Mouse (Mus musculus) heart, embryonic 10.5 days (tissue): ENCODE data around the gene Grb2. TPM values are rescaled to one million over a fixed set of nuclear protein-coding genes. Genes with fewer than 3 reads are reported as not detected.

Source experiments
- DNase-seq: peaks from one replicate; pipeline ENCODE4 v3.0.0-alpha.2; 2017; ENCODE audit warnings: low spot score
- H3K27ac ChIP-seq: fragments of 300-500 bp; sonication (generic); 2 replicates; pipeline ENCODE4 v1.5.1; 2016; ENCODE audit warnings: mild to moderate bottlenecking
- H3K27me3 ChIP-seq: fragments of 300-500 bp; sonication (generic); 2 replicates; pipeline ENCODE4 v1.6.1; 2016; ENCODE audit warnings: mild to moderate bottlenecking; ENCODE audit not compliant: poor library complexity, insufficient read depth, severe bottlenecking
- H3K36me3 ChIP-seq: fragments of 300-500 bp; sonication (generic); 2 replicates; pipeline ENCODE4 v1.6.1; 2016; ENCODE audit warnings: mild to moderate bottlenecking, moderate library complexity
- H3K4me1 ChIP-seq: fragments of 300-500 bp; sonication (generic); 2 replicates; pipeline ENCODE4 v1.6.1; 2016; ENCODE audit warnings: mild to moderate bottlenecking
- H3K4me3 ChIP-seq: fragments of 300-500 bp; sonication (generic); 2 replicates; pipeline ENCODE4 v1.5.1; 2016; ENCODE audit warnings: mild to moderate bottlenecking, moderate library complexity
- H3K9me3 ChIP-seq: fragments of 300-500 bp; sonication (generic); 2 replicates; pipeline ENCODE4 v1.6.1; 2016; ENCODE audit warnings: mild to moderate bottlenecking, moderate library complexity
- WGBS: fragments of 180-500 bp; shearing (Covaris S2); methylation state at CpG from one replicate; pipeline ENCODE4 v1.1.7; 2016; 5-methylcytosine and 5-hydroxymethylcytosine counted together
- polyA plus RNA-seq: library from polyadenylated mRNA; unstranded; fragments of >200 nt; fragmentation: Nextera tagmentation; extraction: Ambion mirVana; gene quantifications from 2 replicates; pipeline ENCODE4 v1.2.1, GENCODE M21; 2016

Gene Grb2
- polyA plus RNA-seq, 1 experiment from 2014 or later, result 107 TPM

DNA sequence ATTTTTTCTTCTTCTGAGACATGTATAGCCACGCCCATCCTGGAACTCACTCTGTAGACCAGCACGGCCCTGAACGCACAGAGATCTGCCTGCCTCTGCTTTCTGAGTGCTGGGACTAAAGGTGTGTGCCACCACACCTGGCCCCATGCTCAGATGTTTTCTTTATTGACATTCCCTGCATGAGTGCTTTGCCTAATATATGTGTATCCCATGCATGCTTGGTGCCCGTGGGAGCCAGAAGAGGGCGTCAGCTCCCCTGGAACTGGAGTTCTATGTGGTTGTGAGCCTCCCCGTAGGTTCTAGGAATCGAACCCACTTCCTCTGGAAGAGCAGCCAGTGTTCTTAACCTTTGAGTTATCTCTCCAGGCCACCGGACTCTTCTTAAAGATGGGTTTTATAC lies 73.4 kb downstream of the Grb2 start:
- 78% methylated on average over 8 of the region's 8 CpGs for WGBS
- Histone ChIP-seq H3K36me3 (no peaks in the 10 kb centered on the region), H3K27me3 (no peaks in the 10 kb centered on the region), H3K9me3 (no peaks in the 10 kb centered on the region), H3K27ac (no peak overlapping the region), H3K4me3 (no peak overlapping the region), H3K4me1 (0 out of 2 replicates have a peak, but pooled peaks cover 6% of the 10 kb centered on the region)
- DNase-seq, result no peak

DNA sequence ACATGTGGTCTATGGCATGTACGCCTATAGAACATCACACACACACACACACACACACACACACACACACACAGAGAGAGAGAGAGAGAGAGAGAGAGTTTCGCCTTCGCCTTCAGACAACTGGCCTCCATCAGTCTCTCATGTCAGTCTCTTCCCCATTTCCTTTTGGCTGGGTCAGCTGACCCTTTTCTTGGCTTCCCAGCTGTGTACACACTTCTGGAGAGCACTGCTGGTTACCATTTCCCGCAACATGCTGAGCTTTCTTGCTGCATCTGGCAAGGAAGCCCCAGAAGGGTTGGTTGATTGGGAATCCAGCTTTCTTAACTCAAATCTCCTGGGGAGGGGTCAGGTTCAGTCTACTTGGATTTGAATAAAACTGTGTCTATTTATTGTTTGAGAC lies 74.3 kb downstream of the Grb2 start:
- 74% methylated on average over 4 of the region's 4 CpGs for WGBS
- 0 out of 2 replicates have a peak, but pooled peaks cover 2% of the 10 kb centered on the region for H3K4me1 ChIP-seq
- no peaks in the 10 kb centered on the region for H3K9me3 ChIP-seq
- no peak overlapping the region; the same call in 1 of the 2 replicates for H3K27ac ChIP-seq
- H3K4me3 ChIP-seq, result no peak overlapping the region
- no peaks in the 10 kb centered on the region for H3K36me3 ChIP-seq
- no peak for DNase-seq
- H3K27me3 ChIP-seq, result no peaks in the 10 kb centered on the region

- Histone ChIP-seq H3K4me3 (no peak overlapping the region), H3K4me1 (no peaks in the 10 kb centered on the region), H3K27me3 (no peaks in the 10 kb centered on the region), H3K9me3 (no peaks in the 10 kb centered on the region), H3K27ac (no peak overlapping the region), H3K36me3 (no peaks in the 10 kb centered on the region)
- 82% methylated on average over 10 of the region's 10 CpGs for WGBS
- no peak for DNase-seq
Observed at GRCm38 (mm10) chr11:115632862-115633261, 75.5 kb downstream of the Grb2 start.

DNA sequence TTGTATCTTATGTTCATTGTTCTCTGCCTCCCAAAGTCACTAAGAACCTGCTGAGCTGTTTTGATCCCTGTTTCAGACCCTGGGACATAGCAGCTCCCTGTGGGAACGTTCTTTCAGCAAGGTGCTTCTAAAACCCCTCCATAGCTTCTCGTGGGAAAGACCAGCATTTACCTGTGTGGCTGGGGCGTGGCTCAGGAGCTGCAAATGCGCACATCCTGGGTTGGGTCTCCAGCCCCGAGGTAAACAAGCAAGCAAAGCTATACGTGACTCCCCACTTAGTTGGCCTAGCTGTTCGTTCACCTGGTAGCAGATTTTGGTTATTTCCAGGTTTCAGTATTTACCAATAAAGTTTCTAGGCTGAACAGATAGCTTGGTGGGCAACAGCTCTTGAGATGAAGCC lies 76.2 kb downstream of the Grb2 start:
- H3K27me3 ChIP-seq, result no peaks in the 10 kb centered on the region
- H3K9me3 ChIP-seq, result no peaks in the 10 kb centered on the region
- H3K36me3 ChIP-seq, result no peaks in the 10 kb centered on the region
- no peak overlapping the region for H3K4me3 ChIP-seq
- no peak for DNase-seq
- 75% methylated on average over 7 of the region's 7 CpGs for WGBS
- H3K4me1 ChIP-seq, result no peaks in the 10 kb centered on the region
- no peak overlapping the region for H3K27ac ChIP-seq

DNA sequence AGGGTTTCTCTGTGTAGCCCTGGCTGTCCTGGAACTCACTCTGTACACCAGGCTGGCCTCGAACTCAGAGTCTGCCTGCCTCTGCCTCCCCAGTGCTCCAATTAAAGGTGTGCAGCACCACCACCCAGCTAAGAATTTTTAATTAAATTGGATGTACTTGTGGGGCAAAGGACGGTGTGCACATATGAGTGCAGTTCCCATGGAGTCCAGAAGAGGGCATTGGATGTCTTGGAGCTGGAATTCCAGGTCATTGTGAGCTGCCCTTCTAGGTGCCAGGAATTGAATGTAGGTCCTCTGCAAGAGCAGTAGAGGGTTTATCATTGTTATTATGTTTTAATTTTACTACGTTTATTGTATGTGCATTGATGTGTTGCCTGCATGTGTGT lies 76.9 kb downstream of the Grb2 start:
- Histone ChIP-seq H3K36me3 (no peaks in the 10 kb centered on the region), H3K27me3 (no peaks in the 10 kb centered on the region), H3K9me3 (no peaks in the 10 kb centered on the region), H3K4me1 (no peaks in the 10 kb centered on the region; the same call in 1 of the 2 replicates), H3K4me3 (no peak overlapping the region), H3K27ac (0 out of 2 replicates have a peak overlapping the region, but pooled peaks have one; percentile 47)
- DNase-seq, result no peak
- WGBS, result 17% methylated on average over 3 of the region's 3 CpGs

- H3K27me3 ChIP-seq, result no peaks in the 10 kb centered on the region
- WGBS, result 51% methylated on average over 16 of the region's 16 CpGs
- no peak for DNase-seq
- 0 out of 2 replicates have a peak overlapping the region, but pooled peaks have one; percentile 8 for H3K4me3 ChIP-seq
- peak overlapping the region; percentile 47; the same call in 1 of the 2 replicates for H3K27ac ChIP-seq
- no peaks in the 10 kb centered on the region; the same call in 1 of the 2 replicates for H3K4me1 ChIP-seq
- H3K9me3 ChIP-seq, result no peaks in the 10 kb centered on the region
- H3K36me3 ChIP-seq, result no peaks in the 10 kb centered on the region
Observed at GRCm38 (mm10) chr11:115630532-115631504, 77.6 kb downstream of the Grb2 start.

DNA sequence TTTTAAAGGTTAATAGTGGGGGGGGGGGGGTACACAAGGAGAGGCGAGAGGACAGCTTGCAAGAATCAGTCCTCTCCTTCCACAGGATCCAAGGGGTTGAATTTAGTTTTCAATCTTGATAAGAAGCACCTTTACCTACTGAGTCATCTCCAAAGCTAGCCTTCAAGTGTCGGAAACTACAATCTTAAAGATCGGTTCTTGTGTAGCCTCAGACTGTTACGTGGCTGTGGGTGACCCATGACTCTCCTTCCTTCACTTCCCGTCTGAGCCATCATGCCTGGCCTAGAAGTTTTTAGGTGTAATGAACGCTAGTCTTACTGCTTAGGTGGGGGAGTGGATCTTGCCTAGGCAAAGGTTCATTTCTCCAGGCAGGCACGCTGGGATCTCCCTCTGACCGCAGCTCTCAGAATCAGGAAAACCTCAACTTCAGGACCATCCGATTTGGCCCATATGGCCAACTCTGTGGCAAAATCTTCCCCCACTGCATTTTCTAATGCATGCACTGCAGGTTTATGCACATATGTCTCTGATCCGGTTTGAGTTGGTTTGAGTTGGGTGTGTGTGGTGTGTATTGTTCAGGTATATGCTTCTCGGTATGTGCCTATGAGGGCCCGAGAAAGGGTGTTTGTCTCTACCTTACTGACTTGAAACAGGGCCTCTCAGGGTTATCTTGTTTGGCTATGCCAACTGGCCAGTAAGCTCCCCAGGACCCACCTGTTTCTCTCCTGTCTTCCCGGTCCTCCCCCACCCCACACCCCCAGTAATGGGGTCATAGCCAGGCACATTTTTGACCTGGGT lies 78.5 kb downstream of the Grb2 start:
- Histone ChIP-seq H3K27ac (no peak overlapping the region), H3K4me1 (no peaks in the 10 kb centered on the region; the same call in 1 of the 2 replicates), H3K27me3 (no peaks in the 10 kb centered on the region), H3K4me3 (no peak overlapping the region), H3K9me3 (no peaks in the 10 kb centered on the region), H3K36me3 (peaks cover 2% of the 10 kb centered on the region; the same call in 1 of the 2 replicates)
- no peak for DNase-seq
- 85% methylated on average over 13 of the region's 13 CpGs for WGBS

DNA sequence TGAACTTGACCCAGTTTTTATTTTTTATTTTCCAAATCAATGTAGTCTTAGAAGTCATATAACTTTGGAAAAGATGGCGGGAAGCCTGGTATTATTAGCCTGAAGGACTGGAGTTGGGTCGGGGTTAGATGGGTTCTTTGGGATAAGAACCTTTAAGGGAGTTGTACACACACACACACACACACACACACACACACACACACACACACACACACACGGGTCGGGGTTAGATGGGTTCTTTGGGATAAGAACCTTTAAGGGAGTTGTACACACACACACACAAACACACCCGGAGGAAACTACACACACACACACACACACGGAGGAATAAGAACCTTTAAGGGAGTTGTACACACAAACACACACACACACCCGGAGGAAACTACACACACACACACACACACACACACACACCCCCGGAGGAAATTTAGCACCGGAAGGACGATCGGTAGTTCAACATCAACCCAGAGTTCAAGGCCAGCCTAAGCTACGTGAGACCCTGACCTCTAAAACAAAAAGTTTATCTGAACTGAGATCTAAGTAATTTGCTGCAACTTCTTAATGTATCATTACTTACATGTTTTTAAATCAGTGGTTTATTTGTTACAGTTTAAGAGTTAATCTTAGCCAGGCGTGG lies 79.8 kb downstream of the Grb2 start:
- 54% methylated on average over 13 of the region's 13 CpGs for WGBS
- Histone ChIP-seq H3K4me3 (peak overlapping the region; percentile 75), H3K4me1 (no peaks in the 10 kb centered on the region; the same call in 1 of the 2 replicates), H3K36me3 (peaks cover 7% of the 10 kb centered on the region), H3K27ac (peak overlapping the region; percentile 81), H3K27me3 (no peaks in the 10 kb centered on the region), H3K9me3 (no peaks in the 10 kb centered on the region)
- no peak for DNase-seq

DNA sequence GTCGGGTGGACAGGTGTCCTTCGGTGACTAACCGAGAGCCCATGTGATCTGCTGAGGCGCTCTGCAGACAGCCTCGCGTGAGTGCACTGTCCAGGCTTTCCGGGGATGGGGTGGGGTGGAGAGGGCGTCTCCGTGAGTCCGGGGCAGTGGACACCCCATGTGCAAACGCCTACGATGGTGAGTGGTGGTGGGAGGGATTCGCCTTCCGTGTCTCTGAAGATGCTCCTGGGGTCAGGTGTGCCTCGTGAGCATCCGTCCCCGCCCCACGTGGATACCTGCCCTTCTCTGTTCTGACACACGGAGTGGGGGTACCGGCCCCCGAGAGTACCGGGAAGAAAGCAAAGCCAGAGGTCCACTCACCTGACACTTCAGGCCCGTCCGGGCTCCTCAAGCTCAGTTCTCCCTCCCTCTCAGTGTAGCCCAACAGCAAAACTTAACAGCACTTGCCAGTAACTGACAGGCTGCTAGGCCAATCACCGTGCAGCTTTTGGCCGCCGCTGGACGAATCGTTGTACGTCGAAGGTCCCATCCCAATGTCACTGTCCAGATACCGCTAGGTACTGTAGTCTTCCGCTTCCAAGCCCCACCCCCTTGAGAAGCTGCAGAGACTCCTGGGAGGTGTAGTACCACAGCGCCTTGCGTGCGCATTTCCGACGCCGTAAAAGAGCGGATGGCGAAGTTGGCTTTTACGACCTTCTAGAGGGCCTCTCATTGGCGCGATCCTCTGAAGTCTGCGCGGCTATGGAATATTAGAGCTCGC lies 80.5 kb downstream of the Grb2 start, which contains the start of gene Slc25a19:
Gene Slc25a19 (minus strand): TSS at position 591 of the 760 bp plus-strand sequence.
- peak within 1 kb of the TSS; percentile 81 for H3K27ac ChIP-seq

DNA sequence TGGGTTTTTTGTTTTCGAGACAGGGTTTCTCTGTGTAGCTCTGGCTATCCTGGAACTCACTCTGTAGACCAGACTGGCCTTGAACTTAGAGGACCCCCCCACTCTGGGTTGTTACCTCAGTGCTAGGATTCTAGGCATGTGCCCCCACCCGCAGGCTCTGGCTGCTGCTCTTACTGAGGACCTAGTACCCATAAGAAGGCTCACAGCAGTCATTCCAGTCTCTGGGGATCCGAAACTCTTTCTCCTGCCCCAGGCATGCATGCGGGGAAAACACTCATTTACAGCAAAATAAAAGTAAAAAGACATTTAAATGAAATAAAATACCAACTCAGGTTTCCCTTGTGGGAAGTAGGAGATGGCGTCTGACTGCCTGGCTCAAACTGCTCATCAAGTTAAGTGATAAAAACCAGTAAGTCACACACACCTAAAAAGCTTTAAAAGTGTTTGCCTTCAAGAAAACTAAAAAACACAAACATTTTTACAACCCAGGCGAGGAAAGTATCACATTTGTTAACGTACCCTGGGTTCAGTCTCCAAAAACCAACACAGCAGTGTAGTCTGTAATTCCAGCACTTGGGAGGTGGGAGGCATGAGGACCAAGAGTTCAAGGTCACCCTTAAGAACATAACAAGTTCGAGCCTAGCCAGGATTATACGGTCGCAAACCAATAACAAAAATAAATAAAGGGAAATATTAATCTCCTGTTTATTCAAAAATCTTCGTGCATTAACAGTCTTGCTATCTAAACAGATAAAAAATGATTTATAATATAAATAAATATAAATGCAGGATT lies 81.4 kb downstream of the Grb2 start:
- WGBS, result 50% methylated on average over 11 of the region's 11 CpGs
- peak overlapping the region; percentile 81 for H3K27ac ChIP-seq
- no peaks in the 10 kb centered on the region for H3K27me3 ChIP-seq
- no peaks in the 10 kb centered on the region; the same call in 1 of the 2 replicates for H3K4me1 ChIP-seq
- H3K36me3 ChIP-seq, result peaks cover 23% of the 10 kb centered on the region
- no peak for DNase-seq
- H3K4me3 ChIP-seq, result peak overlapping the region; percentile 75
- H3K9me3 ChIP-seq, result no peaks in the 10 kb centered on the region

More for the DNA sequence above, 80.5 kb downstream of the Grb2 start, which contains the start of gene Slc25a19:
- DNase-seq, result peak; percentile 100
- no peaks in the 10 kb centered on the region; the same call in 1 of the 2 replicates for H3K4me1 ChIP-seq
- WGBS, result under 1% methylated on average over 47 of the region's 47 CpGs
- peaks cover 14% of the 10 kb centered on the region for H3K36me3 ChIP-seq
- no peaks in the 10 kb centered on the region for H3K27me3 ChIP-seq
- no peaks in the 10 kb centered on the region for H3K9me3 ChIP-seq
- peak within 1 kb of the TSS; percentile 75 for H3K4me3 ChIP-seq

DNA sequence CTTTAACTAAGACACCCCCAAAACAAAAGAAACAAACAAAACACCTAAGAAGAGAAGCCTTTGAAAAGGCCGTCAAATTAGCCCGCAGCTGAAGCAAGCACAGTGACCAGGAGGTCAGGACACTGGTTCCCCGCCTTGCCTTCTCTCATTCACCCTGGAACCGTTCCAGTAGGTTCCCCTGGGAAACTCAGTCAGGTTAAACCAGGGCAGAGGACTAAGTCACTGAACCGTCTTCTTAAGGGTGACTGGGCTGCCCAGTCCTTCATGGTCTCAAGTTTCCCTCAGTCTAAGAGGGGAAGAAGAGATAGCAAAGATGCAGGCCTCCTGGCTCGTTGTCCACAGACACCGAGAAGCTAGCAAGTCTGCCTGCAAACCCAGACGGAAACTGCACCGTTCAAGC lies 82.5 kb downstream of the Grb2 start:
- Histone ChIP-seq H3K9me3 (no peaks in the 10 kb centered on the region), H3K4me1 (no peaks in the 10 kb centered on the region; the same call in 1 of the 2 replicates), H3K4me3 (no peak overlapping the region), H3K27ac (no peak overlapping the region), H3K27me3 (no peaks in the 10 kb centered on the region), H3K36me3 (peaks cover 33% of the 10 kb centered on the region)
- WGBS, result 78% methylated on average over 9 of the region's 9 CpGs
- DNase-seq, result no peak
